Mouse (Mus musculus): Measurements from ENCODE around the gene Morn3. TPM values are rescaled to one million over a fixed set of nuclear protein-coding genes. Genes with fewer than 3 reads are reported as not detected.

Gene Morn3
- polyA plus RNA-seq, 1 experiment from 2014 or later, result not detected

Other genes with a start within 250 kb of the Morn3 start
- 199 and 210 TPM in 2 replicates for gene Anapc5, start 225.7 kb downstream of the Morn3 start, polyA plus RNA-seq (2015; fragmentation: Nextera tagmentation; extraction: Ambion mirVana)
- gene Rnf34, start 197.0 kb downstream of the Morn3 start, polyA plus RNA-seq (2015; fragmentation: Nextera tagmentation; extraction: Ambion mirVana), result 10.5 and 10.6 TPM in 2 replicates
- gene Kdm2b, start 57.2 kb downstream of the Morn3 start, polyA plus RNA-seq (2015; fragmentation: Nextera tagmentation; extraction: Ambion mirVana), result 14.4 and 15.3 TPM in 2 replicates
- 8.3 and 8.4 TPM in 2 replicates for gene Orai1, start 31.9 kb downstream of the Morn3 start, polyA plus RNA-seq (2015; fragmentation: Nextera tagmentation; extraction: Ambion mirVana)
- 25.1 and 26.1 TPM in 2 replicates for gene Tmem120b, start 21.4 kb upstream of the Morn3 start, polyA plus RNA-seq (2015; fragmentation: Nextera tagmentation; extraction: Ambion mirVana)
- 1.7 and 2.3 TPM in 2 replicates for gene Rhof, start 85.7 kb upstream of the Morn3 start, polyA plus RNA-seq (2015; fragmentation: Nextera tagmentation; extraction: Ambion mirVana)
- 3.5 and 4.1 TPM in 2 replicates for gene Setd1b, start 95.2 kb upstream of the Morn3 start, polyA plus RNA-seq (2015; fragmentation: Nextera tagmentation; extraction: Ambion mirVana)
- 63.8 and 73.2 TPM in 2 replicates for gene Psmd9, start 122.4 kb upstream of the Morn3 start, polyA plus RNA-seq (2015; fragmentation: Nextera tagmentation; extraction: Ambion mirVana)
- 110 and 129 TPM in 2 replicates for gene Hpd, start 135.7 kb upstream of the Morn3 start, polyA plus RNA-seq (2015; fragmentation: Nextera tagmentation; extraction: Ambion mirVana)
- gene Wdr66, start 205.1 kb upstream of the Morn3 start, polyA plus RNA-seq (2015; fragmentation: Nextera tagmentation; extraction: Ambion mirVana), result 0.08 and 0.11 TPM in 2 replicates